Mouse (Mus musculus) myocyte (in vitro differentiated cells): ENCODE measurements around the gene Lmtk2. TPM values are rescaled to one million over a fixed set of nuclear protein-coding genes. Genes with fewer than 3 reads are reported as not detected.
A peak's percentile ranks its signal among the peaks of the same experiment; 100 is the strongest.

Source experiments
- H3K27me3 ChIP-seq: one replicate; pipeline ENCODE4 v1.6.1; 2011; ENCODE audit not compliant: control insufficient read depth, insufficient read depth, insufficient read length
- H3K36me3 ChIP-seq: one replicate; pipeline ENCODE4 v1.6.1; 2011; ENCODE audit not compliant: control insufficient read depth, insufficient read depth
- H3K4me2 ChIP-seq: one replicate; pipeline ENCODE4 v1.6.1; 2011; ENCODE audit warnings: low read depth, control low read depth
- H3K4me3 ChIP-seq: one replicate; pipeline ENCODE4 v1.5.1; 2011; ENCODE audit warnings: mild to moderate bottlenecking, control low read depth, moderate library complexity
- H3K79me2 ChIP-seq: one replicate; pipeline ENCODE4 v1.6.1; 2011; ENCODE audit not compliant: control insufficient read depth, insufficient read depth
- H3ac ChIP-seq: one replicate; pipeline ENCODE4 v1.6.1; 2011; ENCODE audit not compliant: control insufficient read depth, insufficient read length
- CEBPB ChIP-seq: IDR thresholded peaks from 2 replicates; pipeline ENCODE4 v1.6.1; 2011; ENCODE audit warnings: mild to moderate bottlenecking, moderate library complexity; ENCODE audit not compliant: poor library complexity, insufficient read depth, severe bottlenecking
- E2F4 ChIP-seq: IDR thresholded peaks from one replicate; pipeline ENCODE4 v1.6.1; 2011; ENCODE audit warnings: mild to moderate bottlenecking, control low read depth, moderate library complexity; ENCODE audit not compliant: insufficient read depth
- MAX ChIP-seq: IDR thresholded peaks from one replicate; pipeline ENCODE4 v1.6.1; 2011; ENCODE audit warnings: low read depth, mild to moderate bottlenecking, control low read depth
- MYOD1 ChIP-seq, 3 experiments: IDR thresholded peaks; one replicate each; pipeline ENCODE4 v1.6.1; 2011; ENCODE audit warnings: control low read depth in 2 of 3, low read depth in 2 of 3, mild to moderate bottlenecking in 2 of 3, moderate library complexity in 1 of 3; ENCODE audit not compliant: insufficient read length in 2 of 3, control insufficient read depth in 1 of 3
- MYOG ChIP-seq, 3 experiments: IDR thresholded peaks; one replicate each; pipeline ENCODE4 v1.6.1; 2011; ENCODE audit warnings: control low read depth in 2 of 3, low read depth in 2 of 3, mild to moderate bottlenecking in 2 of 3; ENCODE audit not compliant: insufficient read length in 2 of 3, control insufficient read depth in 1 of 3, insufficient read depth in 1 of 3
- POLR2A ChIP-seq: IDR thresholded peaks from one replicate; pipeline ENCODE4 v1.6.1; 2011; ENCODE audit warnings: low read depth, mild to moderate bottlenecking, control low read depth, moderate library complexity; ENCODE audit not compliant: insufficient read length
- POLR2AphosphoS2 ChIP-seq: IDR thresholded peaks from one replicate; pipeline ENCODE4 v1.6.1; 2011; ENCODE audit warnings: low read depth, control low read depth; ENCODE audit not compliant: insufficient read length
- REST ChIP-seq: IDR thresholded peaks from one replicate; pipeline ENCODE4 v1.6.1; 2011; ENCODE audit warnings: mild to moderate bottlenecking, control low read depth, moderate library complexity; ENCODE audit not compliant: insufficient read depth, insufficient read length
- SRF ChIP-seq: IDR thresholded peaks from one replicate; pipeline ENCODE4 v1.6.1; 2011; ENCODE audit warnings: low read depth; ENCODE audit not compliant: control insufficient read depth, insufficient read length
- TCF12 ChIP-seq: IDR thresholded peaks from one replicate; pipeline ENCODE4 v1.6.1; 2011; ENCODE audit warnings: mild to moderate bottlenecking, control low read depth; ENCODE audit not compliant: poor library complexity, insufficient read depth, severe bottlenecking
- TCF3 ChIP-seq: IDR thresholded peaks from one replicate; pipeline ENCODE4 v1.6.1; 2011; ENCODE audit warnings: low read depth, control low read depth; ENCODE audit not compliant: insufficient read length
- USF1 ChIP-seq: IDR thresholded peaks from one replicate; pipeline ENCODE4 v1.6.1; 2011; ENCODE audit warnings: low read depth, mild to moderate bottlenecking, control low read depth, moderate library complexity
- polyA plus RNA-seq: library from polyadenylated mRNA; unstranded; fragments of >200 nt; fragmentation: generic; extraction: Trizol; gene quantifications from one replicate; pipeline ENCODE4 v1.2.1, GENCODE M21; 2012; ENCODE audit warnings: missing spikeins

The Lmtk2 gene
- polyA plus RNA-seq, 1 experiment: 4.7 TPM

- Histone ChIP-seq H3K4me3 (no peak overlapping the region), H3K36me3 (no peaks in the 10 kb centered on the region), H3K4me2 (no peak overlapping the region), H3ac (no peak overlapping the region), H3K27me3 (no peaks in the 10 kb centered on the region), H3K79me2 (no peaks in the 10 kb centered on the region)
- no peak for TF ChIP-seq SRF
- TF ChIP-seq E2F4: no peak
- no peak for TF ChIP-seq MYOG (IDR thresholded peaks at IDR 0.05; ENCODE audit: control insufficient read depth in 1 of 3, insufficient read depth in 1 of 3, insufficient read length in 2 of 3, low read depth in 2 of 3)
- TF ChIP-seq MAX: no peak
- TF ChIP-seq MYOD1 (IDR thresholded peaks at IDR 0.05; ENCODE audit: control insufficient read depth in 1 of 3, insufficient read length in 2 of 3, low read depth in 2 of 3): no peak
- TF ChIP-seq TCF12: no peak
- no peak for TF ChIP-seq POLR2AphosphoS2
- no peak for TF ChIP-seq CEBPB
- TF ChIP-seq POLR2A: no peak
- no peak for TF ChIP-seq REST
- TF ChIP-seq USF1: no peak
- no peak for TF ChIP-seq TCF3
Measured at GRCm38 (mm10) chr5:144146898-144147297, 46.7 kb downstream of the Lmtk2 start.

- TF ChIP-seq E2F4 (no peak), MAX (no peak), POLR2A (no peak), CEBPB (no peak), SRF (no peak), USF1 (no peak), TCF3 (no peak), MYOG (IDR thresholded peaks at IDR 0.05; ENCODE audit: control insufficient read depth in 1 of 3, insufficient read depth in 1 of 3, insufficient read length in 2 of 3, low read depth in 2 of 3) (no peak)
Measured at GRCm38 (mm10) chr5:144149530-144149929, 49.3 kb downstream of the Lmtk2 start.

GRCm38 (mm10) chr5:144151270-144151669 lies 51.0 kb downstream of the Lmtk2 start:
- Histone ChIP-seq H3K36me3 (no peaks in the 10 kb centered on the region), H3ac (no peak overlapping the region), H3K79me2 (no peaks in the 10 kb centered on the region), H3K4me2 (no peak overlapping the region), H3K4me3 (no peak overlapping the region), H3K27me3 (no peaks in the 10 kb centered on the region)
- TF ChIP-seq MYOG (IDR thresholded peaks at IDR 0.05; ENCODE audit: control insufficient read depth in 1 of 3, insufficient read depth in 1 of 3, insufficient read length in 2 of 3, low read depth in 2 of 3) (no peak), MYOD1 (IDR thresholded peaks at IDR 0.05; ENCODE audit: control insufficient read depth in 1 of 3, insufficient read length in 2 of 3, low read depth in 2 of 3) (no peak), E2F4 (no peak), SRF (no peak), MAX (no peak), CEBPB (no peak)

More at GRCm38 (mm10) chr5:144149530-144149929, 49.3 kb downstream of the Lmtk2 start:
- Histone ChIP-seq H3K79me2 (no peaks in the 10 kb centered on the region), H3K36me3 (no peaks in the 10 kb centered on the region), H3K4me2 (no peak overlapping the region), H3ac (no peak overlapping the region), H3K4me3 (no peak overlapping the region), H3K27me3 (no peaks in the 10 kb centered on the region)

- no peak overlapping the region for H3K4me2 ChIP-seq
- H3K36me3 ChIP-seq: peaks cover 6% of the 10 kb centered on the region
- no peak overlapping the region for H3K4me3 ChIP-seq
- H3ac ChIP-seq: no peak overlapping the region
- H3K27me3 ChIP-seq: no peaks in the 10 kb centered on the region
- no peaks in the 10 kb centered on the region for H3K79me2 ChIP-seq
- no peak for TF ChIP-seq USF1
- TF ChIP-seq SRF: no peak
- no peak for TF ChIP-seq TCF3
- no peak for TF ChIP-seq TCF12
- no peak for TF ChIP-seq POLR2AphosphoS2
- no peak for TF ChIP-seq REST
- TF ChIP-seq MYOG (IDR thresholded peaks at IDR 0.05; ENCODE audit: control insufficient read depth in 1 of 3, insufficient read depth in 1 of 3, insufficient read length in 2 of 3, low read depth in 2 of 3): no peak
- TF ChIP-seq MYOD1 (IDR thresholded peaks at IDR 0.05; ENCODE audit: control insufficient read depth in 1 of 3, insufficient read length in 2 of 3, low read depth in 2 of 3): no peak
- TF ChIP-seq MAX: no peak
- no peak for TF ChIP-seq POLR2A
- no peak for TF ChIP-seq E2F4
- no peak for TF ChIP-seq CEBPB
Measured at GRCm38 (mm10) chr5:144154528-144154927, 54.3 kb downstream of the Lmtk2 start.

DNA sequence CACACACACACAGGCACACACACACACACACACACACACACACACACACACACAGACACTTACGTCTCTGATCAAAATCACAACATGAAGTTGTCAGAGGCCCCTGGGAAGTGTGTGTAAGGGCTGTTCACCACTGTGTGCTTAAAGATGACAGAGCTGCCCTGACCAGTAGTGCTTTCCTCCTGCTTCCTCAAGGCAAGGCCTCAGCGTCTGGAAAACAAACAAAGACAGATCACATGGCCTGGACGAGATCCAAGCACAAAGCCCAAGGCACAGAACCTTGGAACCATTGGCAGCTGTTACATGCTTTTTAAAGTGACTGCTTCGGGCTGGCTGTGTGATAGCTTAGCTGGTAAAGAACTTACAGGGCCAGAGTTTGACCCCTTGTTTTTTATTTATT lies 58.4 kb downstream of the Lmtk2 start:
- TF ChIP-seq USF1 (peak; percentile 64), MYOG (IDR thresholded peaks at IDR 0.05; ENCODE audit: control insufficient read depth in 1 of 3, insufficient read depth in 1 of 3, insufficient read length in 2 of 3, low read depth in 2 of 3) (peak in 1 of 3 experiments; percentile 17), SRF (no peak)
- no peak overlapping the region for H3ac ChIP-seq

More for the DNA sequence above, 58.4 kb downstream of the Lmtk2 start:
- H3K4me2 ChIP-seq: no peak overlapping the region
- H3K79me2 ChIP-seq: no peaks in the 10 kb centered on the region
- no peak overlapping the region for H3K4me3 ChIP-seq
- no peaks in the 10 kb centered on the region for H3K27me3 ChIP-seq
- peaks cover 10% of the 10 kb centered on the region for H3K36me3 ChIP-seq
